Mouse (Mus musculus) urinary bladder, adult 2 months (tissue): ENCODE measurements around the gene Cutc. TPM values are rescaled to one million over a fixed set of nuclear protein-coding genes. Genes with fewer than 3 reads are reported as not detected.

Source experiments
- DNase-seq: peaks from one replicate; pipeline ENCODE4 v3.0.0; 2022; ENCODE audit warnings: low spot score
- polyA plus RNA-seq: library from polyadenylated mRNA; depleted of rRNA; stranded (reverse); fragments of >200 nt; gene quantifications from 2 replicates; pipeline ENCODE4 v1.2.3, GENCODE M21; 2012

The Cutc gene
- polyA plus RNA-seq, 1 experiment = 13.3 TPM

GRCm38 (mm10) chr19:43753226-43753835, 535 bp downstream of the Cutc start:
- DNase-seq = peak; percentile 89

- DNase-seq = no peak
These were observed 1.4 kb downstream of the Cutc start for GRCm38 (mm10) chr19:43754237-43754636.

GRCm38 (mm10) chr19:43754872-43755271, 2.1 kb downstream of the Cutc start:
- no peak for DNase-seq

- DNase-seq = no peak
These were observed 7.7 kb downstream of the Cutc start for GRCm38 (mm10) chr19:43760504-43760903.

- no peak for DNase-seq
These were observed 8.9 kb downstream of the Cutc start for GRCm38 (mm10) chr19:43761543-43762256.

- no peak for DNase-seq
These were observed 9.6 kb downstream of the Cutc start for GRCm38 (mm10) chr19:43762410-43762809.

- no peak for DNase-seq
These were observed 13.7 kb downstream of the Cutc start for GRCm38 (mm10) chr19:43766451-43766850.

- no peak for DNase-seq
These were observed 14.9 kb downstream of the Cutc start for GRCm38 (mm10) chr19:43767549-43768322.

GRCm38 (mm10) chr19:43769366-43769960, 16.7 kb downstream of the Cutc start:
- no peak for DNase-seq

- DNase-seq = no peak
These were observed 17.8 kb downstream of the Cutc start for GRCm38 (mm10) chr19:43770584-43770983.

- no peak for DNase-seq
These were observed 18.7 kb downstream of the Cutc start for GRCm38 (mm10) chr19:43771499-43771969.

- DNase-seq = no peak
These were observed 19.5 kb downstream of the Cutc start for GRCm38 (mm10) chr19:43772311-43772710.

GRCm38 (mm10) chr19:43775433-43775832, 22.6 kb downstream of the Cutc start:
- no peak for DNase-seq

- no peak for DNase-seq
These were observed 23.8 kb downstream of the Cutc start for GRCm38 (mm10) chr19:43776561-43776960.

- DNase-seq = no peak
These were observed 24.5 kb downstream of the Cutc start for GRCm38 (mm10) chr19:43777308-43777707.

- DNase-seq = no peak
These were observed 27.6 kb downstream of the Cutc start for GRCm38 (mm10) chr19:43780391-43780790.

GRCm38 (mm10) chr19:43781980-43782379, 29.2 kb downstream of the Cutc start, which contains the start of gene Abcc2:
TSS of gene Abcc2 (plus strand) at chr19:43782192.
- no peak for DNase-seq

GRCm38 (mm10) chr19:43784761-43785160, 32.0 kb downstream of the Cutc start:
- no peak for DNase-seq

GRCm38 (mm10) chr19:43786249-43787026, 33.6 kb downstream of the Cutc start:
- DNase-seq = no peak

- no peak for DNase-seq
These were observed 37.0 kb downstream of the Cutc start for GRCm38 (mm10) chr19:43789817-43790216.

GRCm38 (mm10) chr19:43792537-43792936, 39.7 kb downstream of the Cutc start:
- no peak for DNase-seq
